Mouse (Mus musculus) limb, embryonic 12.5 days (tissue): ENCODE results near the gene Atp6v1a. TPM values are rescaled to one million over a fixed set of nuclear protein-coding genes. Genes with fewer than 3 reads are reported as not detected.
A peak's percentile ranks its signal among the peaks of the same experiment; 100 is the strongest.

Experiments
- ATAC-seq: fragments of 200-750 bp; cut with Nextera tagmentation; 2 replicates; pipeline ENCODE4 v1.8.0; 2017; ENCODE audit warnings: low read depth, moderate TSS enrichment; ENCODE audit not compliant: insufficient number of reproducible peaks, insufficient read depth, low FRiP score, low TSS enrichment
- H3K27ac ChIP-seq: fragments of 300-500 bp; sonication (generic); 2 replicates; pipeline ENCODE4 v1.5.1; 2016; ENCODE audit warnings: mild to moderate bottlenecking, moderate library complexity
- H3K27me3 ChIP-seq: fragments of 300-500 bp; sonication (generic); 2 replicates; pipeline ENCODE4 v1.6.1; 2016; ENCODE audit warnings: mild to moderate bottlenecking, moderate library complexity
- H3K36me3 ChIP-seq: fragments of 300-500 bp; sonication (generic); 2 replicates; pipeline ENCODE4 v1.6.1; 2016; ENCODE audit warnings: mild to moderate bottlenecking, moderate library complexity
- H3K4me1 ChIP-seq: fragments of 300-500 bp; sonication (generic); replicated peaks from 2 replicates; pipeline ENCODE4 v1.6.1; 2016
- H3K4me2 ChIP-seq: fragments of 300-500 bp; sonication (generic); 2 replicates; pipeline ENCODE4 v1.6.1; 2016; ENCODE audit warnings: mild to moderate bottlenecking, moderate library complexity
- H3K4me3 ChIP-seq: fragments of 300-500 bp; sonication (generic); replicated peaks from 2 replicates; pipeline ENCODE4 v1.5.1; 2016; ENCODE audit warnings: mild to moderate bottlenecking
- H3K9ac ChIP-seq: fragments of 300-500 bp; sonication (generic); replicated peaks from 2 replicates; pipeline ENCODE4 v1.6.1; 2016; ENCODE audit warnings: mild to moderate bottlenecking, moderate library complexity
- H3K9me3 ChIP-seq: fragments of 300-500 bp; sonication (generic); 2 replicates; pipeline ENCODE4 v1.6.1; 2016; ENCODE audit warnings: mild to moderate bottlenecking, moderate library complexity
- WGBS: fragments of 180-500 bp; shearing (Covaris S2); methylation state at CpG from one replicate; pipeline ENCODE4 v1.1.7; 2016; 5-methylcytosine and 5-hydroxymethylcytosine counted together
- polyA plus RNA-seq: library from polyadenylated mRNA; unstranded; fragments of >200 nt; fragmentation: Nextera tagmentation; extraction: Ambion mirVana; gene quantifications from 2 replicates; pipeline ENCODE4 v1.2.1, GENCODE M21; 2016

The Atp6v1a gene
- polyA plus RNA-seq, 1 experiment from 2014 or later = 34.2 TPM

GRCm38 (mm10) chr16:44172297-44173154 is 33.0 kb upstream of the Atp6v1a start:
- Histone ChIP-seq H3K36me3 (no peaks in the 10 kb centered on the region), H3K4me3 (peak overlapping the region; percentile 88), H3K4me2 (peak overlapping the region; percentile 69), H3K27me3 (no peaks in the 10 kb centered on the region), H3K9me3 (no peaks in the 10 kb centered on the region), H3K27ac (peak overlapping the region; percentile 95), H3K4me1 (peaks cover 17% of the 10 kb centered on the region), H3K9ac (peak overlapping the region; percentile 95)
- peak; percentile 100 for ATAC-seq
- under 1% methylated on average over 26 of the region's 26 CpGs for WGBS

DNA sequence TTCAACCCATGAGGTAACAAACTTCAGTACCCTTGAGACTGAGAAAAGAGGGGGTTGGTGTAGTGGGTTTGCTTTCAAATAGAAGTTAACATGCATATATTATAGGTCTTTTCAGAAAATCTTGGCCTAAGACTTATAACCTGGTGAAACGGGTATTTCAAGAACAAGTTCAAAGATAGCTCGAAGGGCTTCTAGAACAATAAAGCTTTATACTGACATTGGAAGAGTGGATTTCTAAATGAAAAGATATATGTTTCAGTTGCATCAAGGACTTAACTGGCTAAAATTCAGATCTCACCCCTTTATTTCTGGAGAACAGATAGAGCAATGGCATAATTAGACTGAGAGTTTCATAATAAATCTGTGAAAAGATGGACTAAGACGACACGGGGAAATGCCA is 29.5 kb upstream of the Atp6v1a start:
- H3K9ac ChIP-seq = no peak overlapping the region
- no peak for ATAC-seq
- H3K9me3 ChIP-seq = no peaks in the 10 kb centered on the region
- no peak overlapping the region for H3K27ac ChIP-seq
- WGBS = 86% methylated on average over 4 of the region's 4 CpGs
- H3K4me3 ChIP-seq = no peak overlapping the region
- no peaks in the 10 kb centered on the region for H3K36me3 ChIP-seq
- H3K27me3 ChIP-seq = no peaks in the 10 kb centered on the region
- peaks cover 1% of the 10 kb centered on the region; the same call in 1 of the 2 replicates for H3K4me1 ChIP-seq
- no peak overlapping the region for H3K4me2 ChIP-seq

DNA sequence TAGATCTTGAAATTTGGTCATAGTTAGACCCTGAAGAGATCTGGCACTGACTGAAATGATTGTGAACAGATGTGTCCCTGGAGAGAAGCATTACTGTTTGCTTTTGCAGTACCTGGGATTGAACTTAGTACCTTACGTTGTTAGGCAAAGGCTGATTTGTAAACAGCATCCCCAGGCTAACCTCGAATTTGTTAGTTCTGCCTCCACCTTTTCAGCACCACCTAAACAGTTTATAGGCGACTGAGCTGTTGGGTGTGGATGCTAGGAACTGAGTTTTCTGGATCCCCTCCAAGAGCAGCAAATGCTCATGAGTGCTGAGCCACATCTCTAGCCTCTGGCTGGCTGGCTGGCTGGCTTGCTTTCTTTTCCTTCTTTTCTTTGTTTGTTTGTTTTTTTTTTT is 25.7 kb upstream of the Atp6v1a start:
- Histone ChIP-seq H3K4me3 (no peak overlapping the region), H3K9ac (no peak overlapping the region), H3K4me2 (no peak overlapping the region), H3K36me3 (peaks cover 8% of the 10 kb centered on the region; the same call in 1 of the 2 replicates), H3K4me1 (no peaks in the 10 kb centered on the region), H3K27me3 (no peaks in the 10 kb centered on the region), H3K9me3 (no peaks in the 10 kb centered on the region), H3K27ac (no peak overlapping the region)
- WGBS = 40% methylated on average over 3 of the region's 3 CpGs
- no peak for ATAC-seq

DNA sequence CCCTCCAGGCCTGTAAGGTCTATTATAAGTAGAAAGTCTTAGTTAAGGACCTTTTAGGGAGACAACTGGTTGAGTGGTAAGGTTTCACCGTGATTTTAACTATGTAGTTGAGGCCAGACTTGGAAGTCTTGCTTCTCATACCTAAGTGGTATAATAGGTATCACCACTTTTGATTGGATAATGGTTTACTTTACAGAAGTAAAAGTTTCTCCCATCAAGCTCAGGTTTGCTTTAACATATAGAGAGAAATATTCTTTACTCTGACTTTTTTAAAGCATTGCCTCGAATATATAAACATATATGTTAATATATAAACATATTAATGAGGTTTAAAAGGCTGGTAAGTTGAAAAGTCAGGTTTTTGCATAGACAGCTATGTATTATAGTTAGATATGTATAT is 24.3 kb upstream of the Atp6v1a start:
- Histone ChIP-seq H3K36me3 (peaks cover 21% of the 10 kb centered on the region), H3K27me3 (no peaks in the 10 kb centered on the region), H3K4me3 (no peak overlapping the region), H3K9ac (no peak overlapping the region), H3K27ac (no peak overlapping the region), H3K4me2 (no peak overlapping the region), H3K4me1 (no peaks in the 10 kb centered on the region), H3K9me3 (no peaks in the 10 kb centered on the region)
- WGBS = 83% methylated on average over 2 of the region's 2 CpGs
- ATAC-seq = no peak

DNA sequence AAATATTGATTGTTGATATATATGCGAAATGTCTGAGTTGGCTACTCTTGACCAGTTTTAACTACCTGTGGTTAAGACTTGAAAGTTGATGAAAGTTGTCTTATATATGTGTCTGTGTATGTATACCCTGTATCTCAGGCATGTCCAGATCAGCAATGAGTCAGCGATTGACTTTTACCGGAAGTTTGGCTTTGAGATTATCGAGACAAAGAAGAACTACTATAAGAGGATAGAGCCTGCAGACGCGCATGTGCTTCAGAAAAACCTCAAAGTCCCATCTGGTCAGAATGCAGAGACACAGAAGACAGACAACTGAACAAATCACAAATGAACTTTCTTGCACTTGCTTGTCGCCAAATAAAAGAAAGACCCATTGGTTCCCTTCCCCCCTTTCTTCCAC is 19.8 kb upstream of the Atp6v1a start:
- Histone ChIP-seq H3K27me3 (no peaks in the 10 kb centered on the region), H3K9me3 (no peaks in the 10 kb centered on the region), H3K4me2 (no peak overlapping the region), H3K4me1 (no peaks in the 10 kb centered on the region), H3K27ac (no peak overlapping the region), H3K4me3 (no peak overlapping the region), H3K36me3 (peaks cover 34% of the 10 kb centered on the region), H3K9ac (no peak overlapping the region)
- 94% methylated on average over 7 of the region's 7 CpGs for WGBS
- no peak for ATAC-seq

- Histone ChIP-seq H3K9me3 (no peaks in the 10 kb centered on the region), H3K9ac (no peak overlapping the region), H3K27ac (no peak overlapping the region), H3K4me3 (no peak overlapping the region), H3K36me3 (peaks cover 21% of the 10 kb centered on the region), H3K4me2 (no peak overlapping the region), H3K4me1 (no peaks in the 10 kb centered on the region), H3K27me3 (no peaks in the 10 kb centered on the region)
- no peak for ATAC-seq
- WGBS = 69% methylated on average over 6 of the region's 6 CpGs
Measured at GRCm38 (mm10) chr16:44154497-44155057, 15.1 kb upstream of the Atp6v1a start.

DNA sequence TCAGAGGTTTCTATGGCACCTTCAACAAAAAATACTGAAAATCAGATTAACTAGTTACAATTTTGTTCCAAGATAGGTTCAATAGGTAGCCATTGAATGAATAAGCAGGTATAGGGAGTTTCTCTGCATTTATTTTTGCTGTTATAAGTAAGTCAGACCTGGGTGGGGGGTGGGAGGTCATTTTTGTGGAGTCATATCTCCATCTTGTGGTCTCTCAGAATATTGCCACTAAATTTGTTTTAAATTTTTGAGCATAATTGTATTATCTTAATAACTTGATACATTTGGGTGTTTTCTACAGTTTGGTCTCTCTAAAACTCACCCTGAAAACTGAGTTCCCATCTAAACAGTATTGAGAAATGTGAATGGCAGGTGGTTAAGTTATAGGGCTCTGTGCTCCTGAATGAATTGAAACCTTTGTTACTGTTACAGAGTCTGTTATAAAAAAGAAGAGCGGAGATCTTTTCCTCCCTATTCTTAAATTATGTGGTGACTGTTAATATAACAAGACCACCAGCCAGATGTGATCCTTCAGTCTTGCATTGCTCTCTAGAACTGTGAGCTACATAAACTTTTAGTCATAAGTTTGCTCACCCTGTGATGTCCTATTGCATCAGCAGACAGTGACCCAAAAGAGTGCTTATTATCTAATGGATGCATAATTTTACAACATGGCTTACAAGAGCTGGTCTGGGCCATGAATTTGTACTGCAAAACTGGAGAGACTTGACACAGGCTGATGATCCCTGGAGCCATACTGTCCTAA is 9.7 kb upstream of the Atp6v1a start:
- H3K36me3 ChIP-seq = peaks cover 3% of the 10 kb centered on the region; the same call in 1 of the 2 replicates
- no peak overlapping the region for H3K9ac ChIP-seq
- 86% methylated on average over 1 of the region's 1 CpGs for WGBS
- no peak overlapping the region for H3K27ac ChIP-seq
- H3K4me3 ChIP-seq = no peak overlapping the region
- H3K4me2 ChIP-seq = no peak overlapping the region
- H3K27me3 ChIP-seq = no peaks in the 10 kb centered on the region
- H3K9me3 ChIP-seq = no peaks in the 10 kb centered on the region
- H3K4me1 ChIP-seq = no peaks in the 10 kb centered on the region
- ATAC-seq = no peak

- 64% methylated on average over 6 of the region's 6 CpGs for WGBS
- no peak for ATAC-seq
- peak overlapping the region; percentile 17 for H3K4me3 ChIP-seq
- H3K27ac ChIP-seq = no peak overlapping the region
- H3K9me3 ChIP-seq = no peaks in the 10 kb centered on the region
- H3K4me1 ChIP-seq = peaks cover 13% of the 10 kb centered on the region
- peak overlapping the region; percentile 57 for H3K4me2 ChIP-seq
- no peak overlapping the region for H3K9ac ChIP-seq
- peaks cover 3% of the 10 kb centered on the region; the same call in 1 of the 2 replicates for H3K36me3 ChIP-seq
- H3K27me3 ChIP-seq = no peaks in the 10 kb centered on the region
Measured at GRCm38 (mm10) chr16:44141483-44141882, 2.0 kb upstream of the Atp6v1a start.

DNA sequence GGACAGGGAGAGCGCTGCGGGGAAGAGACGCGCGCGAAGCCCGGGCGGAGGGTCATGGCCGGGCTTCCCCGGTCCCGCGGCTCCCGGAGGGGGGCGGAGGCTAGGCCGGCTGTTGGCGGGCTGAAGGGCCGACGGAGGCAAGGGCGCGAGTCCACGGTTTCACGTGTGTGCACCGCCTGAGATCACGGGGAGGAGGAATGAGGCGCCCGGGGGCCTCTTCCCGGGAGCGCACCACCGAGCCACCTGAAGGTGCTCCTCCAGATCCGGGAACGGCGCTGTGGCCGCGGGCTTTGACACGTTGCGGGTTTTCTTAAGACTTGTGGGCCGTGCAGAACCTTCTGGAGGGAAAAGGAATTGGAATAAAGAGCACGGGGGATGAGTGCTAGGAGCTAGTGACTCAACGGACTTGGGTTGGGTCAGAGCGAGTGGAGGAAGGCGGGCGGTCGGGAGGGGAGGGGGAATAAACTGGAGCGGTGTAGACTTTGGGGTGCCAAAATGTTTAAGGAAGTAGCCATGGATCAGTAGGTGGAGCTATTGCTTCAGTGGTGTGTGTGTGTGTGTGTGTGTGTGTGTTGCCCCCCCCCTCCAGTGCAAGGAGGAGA is 782 bp upstream of the Atp6v1a start:
- Histone ChIP-seq H3K36me3 (no peaks in the 10 kb centered on the region), H3K27ac (peak overlapping the region; percentile 97), H3K4me2 (peak overlapping the region; percentile 57), H3K9me3 (no peaks in the 10 kb centered on the region), H3K4me3 (peak overlapping the region; percentile 95), H3K4me1 (peaks cover 13% of the 10 kb centered on the region), H3K9ac (peak overlapping the region; percentile 90), H3K27me3 (no peaks in the 10 kb centered on the region)
- 1% methylated on average over 44 of the region's 44 CpGs for WGBS
- ATAC-seq = peak; percentile 66

DNA sequence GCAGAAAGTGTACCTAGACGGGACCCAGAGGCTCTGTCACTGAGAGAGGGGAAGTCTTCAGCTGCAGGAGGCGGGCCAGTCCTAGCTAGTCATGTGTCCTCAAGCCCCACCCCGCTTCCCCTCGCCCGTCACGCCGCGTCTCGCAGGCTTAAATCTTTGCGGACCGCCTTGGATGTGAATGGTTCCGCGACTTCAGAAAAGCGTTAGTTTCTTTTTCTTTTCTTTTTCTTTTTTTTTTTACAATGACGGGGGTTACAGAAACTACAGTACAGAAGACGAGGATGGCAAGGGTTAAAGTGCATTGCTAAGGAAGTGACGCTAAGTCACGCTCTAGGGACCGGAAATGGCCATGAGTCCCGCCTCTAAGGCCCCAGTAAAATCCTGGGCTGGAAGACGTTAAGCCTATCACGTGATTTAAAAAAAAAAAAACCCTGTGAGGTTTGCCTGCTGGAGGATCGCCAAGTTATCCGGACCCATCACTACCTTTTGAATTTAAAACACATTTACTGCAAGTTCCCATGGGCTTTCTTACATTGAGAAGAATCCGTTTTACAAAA is 448 bp downstream of the Atp6v1a start:
- Histone ChIP-seq H3K4me2 (peak overlapping the region; percentile 94), H3K27ac (peak overlapping the region; percentile 97), H3K9ac (peak overlapping the region; percentile 90), H3K4me1 (peaks cover 13% of the 10 kb centered on the region), H3K4me3 (peak overlapping the region; percentile 95), H3K36me3 (no peaks in the 10 kb centered on the region), H3K27me3 (no peaks in the 10 kb centered on the region), H3K9me3 (no peaks in the 10 kb centered on the region)
- WGBS = under 1% methylated on average over 25 of the region's 25 CpGs
- peak; percentile 87 for ATAC-seq
